In genomic region chr4:141752076-141752421, GRCm38 (mm10) we compare ENCODE assay signal across 9 mouse cellular contexts. TPM values are rescaled to one million over a fixed set of nuclear protein-coding genes. Genes with fewer than 3 reads are reported as not detected.
DNase-seq lines count a peak whose midpoint lies in the region; ATAC-seq lines count a peak whose summit lies in the region.
"Had no signal": no experiment of that assay in that cellular context is flagged by ENCODE, and none has a peak within 500 bp of the region (broad histone marks: within the 10 kb centered on the region; RNA-seq: fewer than 3 reads in every experiment).

No protein-coding gene starts in this region.

- no peak overlapping the region for H3K9ac ChIP-seq in midbrain, embryonic 14.5 days (replicated peaks; ENCODE audit: low read length)
- no peak overlapping the region for H3K9ac ChIP-seq in stomach, embryonic 15.5 days

- no peak overlapping the region for H3K4me2 ChIP-seq in midbrain, embryonic 14.5 days (ENCODE audit: low read length)
- no peak overlapping the region for H3K4me2 ChIP-seq in stomach, embryonic 15.5 days

- no peaks in the 10 kb centered on the region for H3K9me3 ChIP-seq in midbrain, embryonic 10.5 days (replicated peaks)
- no peaks in the 10 kb centered on the region for H3K9me3 ChIP-seq in midbrain, embryonic 14.5 days (ENCODE audit: control insufficient read depth, low read length)
- no peaks in the 10 kb centered on the region for H3K9me3 ChIP-seq in stomach, embryonic 15.5 days

- intact Hi-C loops in left cerebral cortex, postnatal 25 days (cut with DNase I) = no loop called here

- no peak overlapping the region for H3K4me3 ChIP-seq in midbrain, embryonic 10.5 days
- H3K4me3 ChIP-seq in midbrain, embryonic 14.5 days (replicated peaks; ENCODE audit: low read depth, low read length) = no peak overlapping the region
- no peak overlapping the region for H3K4me3 ChIP-seq in stomach, embryonic 15.5 days (replicated peaks)

- 0 out of 2 replicates have a peak overlapping the region, but pooled peaks have one; percentile 34 for H3K27ac ChIP-seq in midbrain, embryonic 10.5 days (replicated peaks)
- H3K27ac ChIP-seq in midbrain, embryonic 14.5 days (replicated peaks; ENCODE audit: low read depth, low read length) = no peak overlapping the region
- H3K27ac ChIP-seq in stomach, embryonic 15.5 days = peak overlapping the region; percentile 54; the same call in 1 of the 2 replicates

- DNase-seq in midbrain, embryonic 10.5 days (ENCODE audit: low spot score) = peak; percentile 18
- DNase-seq in midbrain, embryonic 14.5 days = no peak
- peak; percentile 32 for DNase-seq in embryo, embryonic 9.5 days (ENCODE audit: extremely low spot score)
- DNase-seq in liver = peak; percentile 83
- no peak for DNase-seq in gastrocnemius, adult 8-10 months (ENCODE audit: low spot score in 2 of 2)
- no peak for DNase-seq in left cerebral cortex, postnatal 25 days (ENCODE audit: low spot score in 2 of 2)
- no peak for DNase-seq in testis, postnatal 10 days (ENCODE audit: low spot score)
- DNase-seq: kidney, postnatal 10 days had no signal

- H3K36me3 ChIP-seq in midbrain, embryonic 10.5 days = no peaks in the 10 kb centered on the region
- no peaks in the 10 kb centered on the region for H3K36me3 ChIP-seq in midbrain, embryonic 14.5 days (ENCODE audit: control insufficient read depth, insufficient read depth, low read length)
- no peaks in the 10 kb centered on the region for H3K36me3 ChIP-seq in stomach, embryonic 15.5 days

- H3K4me1 ChIP-seq in midbrain, embryonic 10.5 days = peaks cover 10% of the 10 kb centered on the region
- H3K4me1 ChIP-seq in midbrain, embryonic 14.5 days (ENCODE audit: control insufficient read depth, insufficient read depth, low read length) = no peaks in the 10 kb centered on the region
- H3K4me1 ChIP-seq in stomach, embryonic 15.5 days = peaks cover 5% of the 10 kb centered on the region

- no peak for ATAC-seq in midbrain, embryonic 14.5 days (ENCODE audit: low FRiP score, low TSS enrichment)
- peak; percentile 92 for ATAC-seq in stomach, embryonic 15.5 days (ENCODE audit: insufficient read depth, low FRiP score, low read depth)

- peaks cover 2% of the 10 kb centered on the region; the same call in 1 of the 2 replicates for H3K27me3 ChIP-seq in midbrain, embryonic 10.5 days (ENCODE audit: low read depth, poor library complexity, severe bottlenecking)
- no peaks in the 10 kb centered on the region for H3K27me3 ChIP-seq in midbrain, embryonic 14.5 days (ENCODE audit: control insufficient read depth, insufficient read depth, low read length)
- no peaks in the 10 kb centered on the region for H3K27me3 ChIP-seq in stomach, embryonic 15.5 days (replicated peaks)

- WGBS in midbrain, embryonic 10.5 days = 16% methylated on average over 4 of the region's 4 CpGs
- WGBS in midbrain, embryonic 14.5 days = 14% methylated on average over 4 of the region's 4 CpGs
- WGBS in stomach, embryonic 15.5 days = 4% methylated on average over 4 of the region's 4 CpGs

RNA-seq across cellular contexts. Expression of gene Agmat, which starts 5.6 kb away (rescaled TPM):
- polyA plus RNA-seq in midbrain, embryonic 10.5 days (2016; fragmentation: Nextera tagmentation; extraction: Ambion mirVana) = not detected in 2 replicates
- polyA plus RNA-seq in midbrain, embryonic 14.5 days (2014; fragmentation: Nextera tagmentation; extraction: Ambion mirVana) = not detected in 2 replicates
- 7.0 and 10.0 TPM in 2 replicates for polyA plus RNA-seq in stomach, embryonic 15.5 days (2015; fragmentation: Nextera tagmentation; extraction: Ambion mirVana)
- not detected for total RNA-seq in gastrocnemius, adult 8-10 months (2022)
- under 1 TPM; 0.60 to 0.94 TPM for total RNA-seq in left cerebral cortex, postnatal 25 days (2021)

RNA-seq across cellular contexts. Expression of gene Ddi2, which starts 28.8 kb away (rescaled TPM):
- polyA plus RNA-seq in midbrain, embryonic 10.5 days (2016; fragmentation: Nextera tagmentation; extraction: Ambion mirVana) = 23.7 and 24.2 TPM in 2 replicates
- polyA plus RNA-seq in midbrain, embryonic 14.5 days (2014; fragmentation: Nextera tagmentation; extraction: Ambion mirVana) = 9.6 and 12.9 TPM in 2 replicates
- 23.2 and 23.3 TPM in 2 replicates for polyA plus RNA-seq in stomach, embryonic 15.5 days (2015; fragmentation: Nextera tagmentation; extraction: Ambion mirVana)
- 10 to 100 TPM; 53.9 to 63.4 (median 56.8) TPM for total RNA-seq in gastrocnemius, adult 8-10 months (2022)
- 10 to 100 TPM; 39.8 to 41.1 TPM for total RNA-seq in left cerebral cortex, postnatal 25 days (2021)

RNA-seq across cellular contexts. Expression of gene Dnajc16, which starts 38.7 kb away (rescaled TPM):
- polyA plus RNA-seq in midbrain, embryonic 10.5 days (2016; fragmentation: Nextera tagmentation; extraction: Ambion mirVana) = 4.4 and 5.3 TPM in 2 replicates
- 6.0 and 6.7 TPM in 2 replicates for polyA plus RNA-seq in midbrain, embryonic 14.5 days (2014; fragmentation: Nextera tagmentation; extraction: Ambion mirVana)
- 3.9 and 4.6 TPM in 2 replicates for polyA plus RNA-seq in stomach, embryonic 15.5 days (2015; fragmentation: Nextera tagmentation; extraction: Ambion mirVana)
- total RNA-seq in gastrocnemius, adult 8-10 months (2022) = 10 to 100 TPM; 11.6 to 13.9 (median 13.8) TPM
- 10 to 100 TPM; 38.0 to 40.3 TPM for total RNA-seq in left cerebral cortex, postnatal 25 days (2021)

RNA-seq across cellular contexts. Expression of gene Casp9, which starts 41.4 kb away (rescaled TPM):
- 24.4 and 28.8 TPM in 2 replicates for polyA plus RNA-seq in midbrain, embryonic 10.5 days (2016; fragmentation: Nextera tagmentation; extraction: Ambion mirVana)
- polyA plus RNA-seq in midbrain, embryonic 14.5 days (2014; fragmentation: Nextera tagmentation; extraction: Ambion mirVana) = 18.4 and 18.5 TPM in 2 replicates
- 21.2 and 23.4 TPM in 2 replicates for polyA plus RNA-seq in stomach, embryonic 15.5 days (2015; fragmentation: Nextera tagmentation; extraction: Ambion mirVana)
- total RNA-seq in gastrocnemius, adult 8-10 months (2022) = 1 to 10 TPM; 1.5 to 2.5 (median 1.9) TPM
- 10 to 100 TPM; 18.0 to 22.1 TPM for total RNA-seq in left cerebral cortex, postnatal 25 days (2021)

Comparison
In these comparisons a context has a peak if more than half of its experiments do, and no peak if none do; other contexts are left out.
1. DNase-seq: peak in midbrain, embryonic 10.5 days (single experiment), embryo, embryonic 9.5 days (single experiment) and liver (single experiment); none in midbrain, embryonic 14.5 days (single experiment), gastrocnemius, adult 8-10 months (0 of 2), left cerebral cortex, postnatal 25 days (0 of 2) and testis, postnatal 10 days (single experiment).